Mouse (Mus musculus): ENCODE results near the gene Rusc2. TPM values are rescaled to one million over a fixed set of nuclear protein-coding genes. Genes with fewer than 3 reads are reported as not detected.

Gene Rusc2
- total RNA-seq, 2 experiments from 2014 or later, result 126 to 129 TPM

DNA sequence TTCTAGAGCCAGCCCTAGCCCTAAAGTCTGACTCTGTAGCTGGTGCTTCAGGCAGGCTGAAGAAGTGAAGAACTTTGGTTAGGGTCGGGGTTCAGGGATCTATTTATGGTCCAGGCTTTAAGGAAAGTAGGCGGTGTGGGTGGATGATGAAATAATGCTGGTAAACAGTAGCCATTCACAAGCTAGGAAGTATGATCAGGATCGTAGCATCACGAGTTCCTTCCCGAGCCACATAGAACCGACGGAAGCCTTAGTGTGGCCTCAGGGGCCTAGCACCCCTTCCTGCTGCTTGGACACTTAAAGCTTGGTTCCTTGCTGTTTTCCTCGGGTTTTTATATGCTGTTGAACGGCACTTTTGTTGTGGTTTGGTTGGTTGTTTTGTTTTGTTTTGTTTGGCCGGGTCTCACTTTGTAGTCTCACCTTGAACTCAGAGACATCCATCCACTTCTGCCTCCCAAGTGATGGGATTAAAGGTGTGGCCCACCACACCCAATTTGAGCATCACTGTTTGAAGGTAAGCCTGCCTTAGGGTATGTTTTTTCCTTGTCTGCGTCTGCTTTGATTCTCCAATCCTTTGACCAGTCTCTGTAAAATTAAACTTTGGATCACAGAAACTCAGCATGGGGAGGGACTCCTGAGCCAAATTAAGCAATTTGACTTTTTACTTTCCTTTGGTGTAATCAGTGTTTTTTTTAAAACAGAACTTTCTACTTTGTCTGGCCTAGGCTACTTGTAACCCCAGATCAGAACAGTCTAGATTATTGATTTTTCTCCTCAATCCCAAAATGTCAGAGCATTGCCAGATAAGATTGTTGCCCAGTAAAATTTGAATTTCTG is 1.7 kb downstream of the Rusc2 start:
- no peak for DNase-seq (ENCODE audit: low spot score in 2 of 2)

DNA sequence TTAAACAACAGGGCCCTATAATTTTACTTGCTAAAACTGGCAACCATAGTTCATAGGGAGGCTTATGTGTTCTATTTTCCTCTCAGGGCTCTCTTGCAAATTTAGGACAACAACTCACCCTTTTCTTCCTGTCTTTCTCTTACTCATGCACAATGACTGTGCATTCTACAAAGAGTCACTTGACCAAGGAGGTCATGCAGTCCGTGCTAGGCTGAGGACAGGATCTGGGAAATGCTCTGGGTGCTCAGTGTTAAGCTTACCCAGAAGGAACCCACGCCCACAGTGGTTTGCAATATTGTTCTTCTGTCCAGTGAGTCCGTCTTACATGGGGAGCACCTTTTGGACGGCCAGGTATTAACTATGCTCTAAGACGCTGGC is 2.3 kb downstream of the Rusc2 start:
- DNase-seq (ENCODE audit: low spot score in 2 of 2), result no peak

DNA sequence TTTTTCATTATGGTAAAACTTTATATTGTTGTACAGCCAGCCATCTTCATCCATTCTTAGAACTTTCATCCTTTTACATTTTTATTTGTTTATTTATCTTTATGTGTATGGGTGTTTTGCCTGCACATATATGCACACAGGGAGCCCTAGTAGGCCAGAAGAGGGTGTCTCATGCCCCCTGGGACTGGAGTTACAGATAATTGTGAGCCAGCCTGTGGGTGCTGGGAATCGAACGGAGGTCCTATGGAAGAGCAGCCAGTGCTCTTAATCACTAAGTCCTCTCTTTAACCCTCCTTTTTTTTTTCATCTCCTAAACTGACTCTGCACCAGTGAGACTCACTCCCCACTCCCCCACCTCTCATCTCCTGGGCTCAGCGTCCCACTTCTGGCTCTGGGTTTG is 2.8 kb downstream of the Rusc2 start:
- no peak for DNase-seq (ENCODE audit: low spot score in 2 of 2)

DNA sequence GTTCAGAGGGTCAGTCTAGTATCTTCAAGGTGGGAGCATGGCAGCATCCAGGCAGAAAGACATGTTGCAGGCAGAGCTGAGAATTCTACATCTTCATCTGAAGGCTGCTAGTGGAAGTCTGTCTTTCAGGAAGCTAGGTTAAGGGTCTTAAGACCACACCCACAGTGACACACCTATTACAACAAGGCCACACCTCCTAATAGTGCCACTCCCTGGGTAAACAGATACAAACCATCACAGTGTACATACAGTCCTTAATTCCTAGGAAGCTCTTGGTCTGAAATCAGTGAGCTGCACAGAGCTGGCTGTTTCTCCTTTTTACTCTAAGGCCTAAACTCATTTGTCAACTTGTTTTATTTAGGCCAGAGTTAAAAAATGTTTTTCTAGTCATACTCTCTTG is 5.2 kb downstream of the Rusc2 start:
- DNase-seq (ENCODE audit: low spot score in 2 of 2), result no peak

DNA sequence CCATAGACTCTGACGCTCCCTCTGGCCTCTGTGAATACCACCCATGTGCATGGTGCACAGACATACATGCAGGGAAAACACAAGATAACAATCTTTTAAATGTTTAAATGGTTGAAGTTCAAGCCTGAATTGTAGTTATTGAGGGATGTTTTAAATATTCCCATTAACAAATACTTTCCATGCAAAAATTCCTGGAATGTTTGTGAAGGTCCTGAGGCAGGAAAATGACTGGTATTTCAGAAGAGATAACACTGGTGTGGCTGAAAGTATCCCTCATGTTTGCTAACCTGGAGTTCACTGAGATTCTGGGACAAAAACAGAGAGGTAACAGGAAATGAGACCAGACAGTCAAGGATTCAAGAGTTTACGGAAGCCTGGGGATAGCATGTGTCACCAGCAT is 7.6 kb downstream of the Rusc2 start:
- no peak for DNase-seq (ENCODE audit: low spot score in 2 of 2)

DNA sequence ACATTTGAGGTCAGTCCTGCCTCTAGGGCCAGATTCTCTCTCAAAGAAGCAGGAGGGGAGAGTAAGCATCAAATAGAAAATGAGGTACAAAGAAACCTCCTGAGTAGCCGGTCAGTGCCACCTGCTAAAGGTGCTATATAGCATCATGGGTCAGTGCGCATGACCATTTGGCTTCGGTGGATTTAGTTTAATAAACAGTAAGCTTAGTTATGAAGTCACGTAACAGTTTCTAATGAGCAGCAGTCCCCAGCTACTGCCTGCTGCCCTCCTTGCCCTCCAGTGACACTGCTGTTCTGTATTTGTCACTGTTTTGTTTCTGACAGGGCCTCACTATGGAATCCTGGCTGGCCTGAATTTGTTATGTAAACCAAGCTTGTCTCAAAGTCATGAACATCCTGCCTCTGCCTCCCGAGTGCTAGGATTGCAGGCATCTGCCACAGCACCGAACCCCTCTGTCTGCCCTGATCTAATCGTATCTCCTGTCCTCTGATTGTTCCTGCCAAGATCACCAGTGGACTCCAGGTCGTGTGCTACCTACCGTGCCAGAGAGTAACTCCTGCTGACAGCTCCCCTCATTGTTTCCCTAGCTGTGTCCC is 8.2 kb downstream of the Rusc2 start:
- DNase-seq (ENCODE audit: low spot score in 2 of 2), result no peak

DNA sequence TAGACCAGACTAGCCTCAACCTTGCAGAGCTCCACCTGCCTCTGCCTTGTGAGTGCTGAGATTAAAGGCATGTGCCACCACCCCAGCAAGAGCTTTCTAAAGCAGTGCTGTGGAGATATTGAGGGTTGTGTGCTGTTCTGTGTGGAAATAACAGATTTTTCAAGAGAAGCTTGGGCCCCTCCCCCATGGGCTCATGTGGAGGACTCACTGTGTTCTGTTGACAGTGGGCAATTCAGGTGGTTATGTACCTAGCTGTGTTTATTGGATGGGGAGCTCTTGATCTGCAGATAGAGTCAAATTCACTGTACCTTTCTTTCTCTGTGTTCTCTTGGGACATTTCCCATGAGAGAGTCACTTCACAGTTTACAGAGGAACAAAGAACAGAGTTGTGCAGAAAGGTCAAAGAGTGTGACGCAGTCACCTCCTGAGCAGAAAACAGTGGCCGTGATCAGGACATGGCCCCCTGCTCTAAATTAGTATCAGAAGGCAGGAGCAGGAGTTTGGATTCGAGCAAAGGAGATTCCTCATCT is 9.8 kb downstream of the Rusc2 start:
- no peak for DNase-seq (ENCODE audit: low spot score in 2 of 2)

DNA sequence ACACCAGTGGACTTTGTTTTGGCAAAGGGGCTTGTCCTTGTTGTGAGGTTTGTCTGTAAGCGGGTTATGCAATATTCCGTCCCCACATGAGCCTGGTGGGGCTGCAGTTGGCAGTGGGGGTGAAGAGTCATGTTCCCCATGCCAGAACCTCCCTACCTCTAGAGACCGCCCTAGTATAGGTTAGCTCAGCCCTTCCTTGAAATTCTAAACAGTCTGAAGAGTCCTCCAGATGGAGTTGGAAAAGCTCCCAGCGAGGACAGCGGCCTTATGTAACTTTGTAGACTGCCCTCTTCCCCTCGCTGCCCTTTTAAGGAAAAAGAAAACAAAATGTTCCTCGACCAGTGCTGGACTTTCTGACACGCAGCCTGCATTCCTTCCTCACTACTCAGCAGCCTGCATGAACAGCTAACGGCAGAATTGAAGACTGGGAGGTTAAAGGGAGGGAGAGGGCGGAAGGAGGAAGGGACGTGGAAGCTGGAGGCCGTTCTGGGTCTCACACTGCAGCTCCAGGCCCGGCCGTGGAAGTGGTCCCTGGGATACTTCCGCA is 12.6 kb downstream of the Rusc2 start:
- DNase-seq (ENCODE audit: low spot score in 2 of 2), result no peak

DNA sequence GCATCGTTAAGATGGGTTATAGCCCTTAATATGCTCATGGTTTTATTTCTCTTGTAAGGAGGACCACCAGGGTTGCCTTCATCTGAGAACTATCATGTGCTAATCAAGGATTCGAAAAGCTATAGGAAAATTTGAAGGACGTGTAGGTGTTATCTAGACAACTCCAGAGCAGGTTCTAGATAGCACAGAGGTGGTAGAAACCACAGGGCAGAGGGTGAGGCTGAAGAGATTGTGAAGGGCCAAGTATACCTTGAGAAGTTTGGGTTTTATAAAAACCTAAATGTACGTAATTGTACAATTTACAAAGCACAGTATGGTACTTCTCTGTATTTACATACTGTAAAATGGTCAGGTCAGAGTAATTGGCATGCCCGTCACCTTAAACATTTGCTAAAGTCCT is 13.4 kb downstream of the Rusc2 start:
- DNase-seq (ENCODE audit: low spot score in 2 of 2), result no peak

DNA sequence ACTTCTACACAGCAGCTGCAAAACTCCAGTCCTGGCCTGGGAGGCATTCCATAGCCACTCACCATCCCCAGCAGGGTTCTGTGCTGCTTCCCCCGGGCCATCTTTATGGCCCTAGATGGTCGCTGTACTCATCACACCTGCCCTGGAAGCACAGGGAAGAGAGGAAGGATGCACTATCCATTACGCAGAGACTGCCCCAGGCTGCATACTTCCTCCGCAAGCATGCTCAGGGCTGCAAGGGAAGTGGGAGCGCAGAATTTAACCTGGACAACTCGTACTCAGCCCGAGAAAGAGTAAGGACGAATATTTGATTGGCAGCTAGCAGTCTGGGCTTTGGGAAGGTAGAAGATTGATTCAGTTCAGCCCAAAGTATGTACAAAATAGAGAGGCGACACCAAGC is 14.1 kb downstream of the Rusc2 start:
- DNase-seq (ENCODE audit: low spot score in 2 of 2), result no peak

DNA sequence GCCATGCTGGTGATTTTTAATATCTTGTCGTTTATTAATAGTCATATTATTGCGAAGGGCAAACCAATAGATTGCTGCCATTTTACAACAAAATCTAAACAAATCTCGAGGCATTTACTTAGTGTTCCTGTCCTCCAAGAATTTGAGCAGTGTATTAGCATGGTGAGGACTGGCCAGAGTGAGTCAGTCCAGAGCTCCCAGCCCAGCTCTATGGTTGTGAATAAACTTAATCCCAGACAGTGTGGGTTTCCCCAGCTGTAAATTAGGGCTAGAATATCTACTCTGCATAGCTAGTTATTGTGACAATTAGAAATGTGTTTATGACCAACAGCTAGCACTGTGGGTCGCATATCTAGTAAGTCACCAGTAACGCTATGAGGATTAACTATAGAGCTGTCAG is 14.6 kb downstream of the Rusc2 start:
- DNase-seq (ENCODE audit: low spot score in 2 of 2), result no peak

DNA sequence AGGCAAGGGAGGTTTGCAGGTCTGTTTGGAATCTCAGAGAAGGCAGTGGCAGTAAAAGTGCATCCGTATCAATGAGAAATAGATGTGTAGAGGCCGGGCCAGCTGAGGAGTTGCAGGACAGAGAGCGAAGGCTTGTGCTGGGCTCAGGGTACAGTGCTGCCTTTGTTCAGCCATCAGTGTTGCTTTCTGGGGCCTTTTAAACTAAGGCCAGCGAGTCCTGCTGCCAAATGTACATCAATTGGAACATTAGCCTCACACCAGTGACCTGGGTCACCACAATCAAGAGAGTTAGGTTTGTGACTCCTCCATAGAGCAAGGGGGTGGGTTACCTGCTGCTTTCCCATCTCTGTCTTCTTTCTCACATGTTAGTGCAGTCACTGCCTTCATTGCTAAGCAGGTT is 16.2 kb downstream of the Rusc2 start:
- DNase-seq (ENCODE audit: low spot score in 2 of 2), result no peak

DNA sequence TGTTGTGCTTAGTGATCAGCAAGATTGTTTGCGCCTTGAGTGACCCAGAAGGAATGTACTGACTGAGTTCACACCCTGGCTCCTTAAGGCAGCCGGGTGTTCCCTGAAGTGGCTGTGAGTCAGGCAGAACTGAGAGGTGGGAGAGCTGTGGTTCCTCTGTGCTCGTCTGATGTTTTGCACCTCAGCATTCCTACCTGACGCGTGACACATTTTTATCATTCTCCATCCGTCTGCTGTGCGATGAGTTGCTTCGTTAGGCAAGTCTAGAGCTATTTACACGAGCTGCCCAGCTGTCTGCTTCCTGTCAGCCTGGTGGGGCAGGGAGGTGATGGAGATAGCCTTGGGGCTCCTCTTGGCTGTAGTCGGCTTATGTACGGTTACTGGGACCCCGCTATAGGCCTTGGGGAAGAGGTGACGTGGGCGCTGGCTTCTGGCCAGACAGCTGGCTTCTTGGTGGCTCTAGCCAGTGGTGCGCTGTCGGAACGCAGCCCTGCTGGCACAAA is 17.1 kb downstream of the Rusc2 start:
- DNase-seq (ENCODE audit: low spot score in 2 of 2), result peak in 1 of 2 experiments; percentile 46

DNA sequence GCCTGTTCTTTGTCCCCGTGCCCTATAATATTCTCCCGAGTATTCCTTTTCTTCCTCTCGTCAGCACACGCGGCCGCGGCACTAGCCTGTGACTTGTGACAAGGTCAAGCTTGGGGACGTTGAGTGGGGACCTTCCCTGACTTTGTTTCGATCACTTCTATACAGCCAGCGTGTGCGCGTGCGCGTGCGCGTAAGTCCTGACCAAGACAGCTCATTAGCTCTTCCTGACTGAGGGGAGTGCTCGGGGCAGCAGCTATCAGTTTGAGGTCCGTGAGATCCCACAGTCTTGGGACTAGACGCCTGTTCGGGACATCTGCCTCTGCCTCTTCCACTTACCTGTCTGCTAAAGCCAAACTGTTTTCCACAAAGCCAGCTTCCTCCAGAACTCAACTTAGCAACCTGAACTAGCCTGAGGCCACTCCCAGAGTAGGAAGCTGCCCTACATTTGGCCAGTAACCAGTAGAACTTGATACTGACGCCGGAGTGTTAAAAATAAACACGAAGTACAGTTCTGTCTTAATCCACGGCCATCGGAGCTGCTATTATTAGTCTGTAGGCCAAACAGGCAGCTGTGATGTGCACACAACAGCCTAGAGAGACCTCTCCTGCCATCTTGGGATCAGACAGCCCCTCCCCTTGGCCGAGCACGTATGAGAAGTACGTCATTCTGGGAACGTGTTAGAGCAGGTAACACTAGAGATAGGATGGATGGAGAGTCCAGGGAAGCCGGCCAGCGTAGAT is 17.8 kb downstream of the Rusc2 start:
- no peak for DNase-seq (ENCODE audit: low spot score in 2 of 2)

DNA sequence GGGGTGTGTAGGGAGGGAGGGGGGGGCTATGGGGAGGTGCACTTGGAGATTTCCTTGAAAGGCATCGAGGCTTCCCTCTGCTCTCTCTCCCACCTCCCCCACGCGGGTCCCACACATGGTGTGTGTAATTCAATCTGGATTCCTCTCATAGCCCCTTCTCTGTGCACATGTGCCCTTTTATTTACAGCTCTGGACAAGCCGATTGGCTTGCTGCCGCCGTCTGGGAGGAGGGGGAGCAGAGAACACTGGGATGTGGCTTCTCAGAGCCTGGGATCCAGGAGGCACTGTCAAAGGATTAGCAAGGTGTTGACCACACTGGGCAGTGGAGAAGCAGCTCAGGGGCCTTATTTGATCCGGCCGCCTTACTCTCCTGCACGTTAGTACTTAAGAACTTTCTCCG is 19.2 kb downstream of the Rusc2 start:
- DNase-seq (ENCODE audit: low spot score in 2 of 2), result no peak

DNA sequence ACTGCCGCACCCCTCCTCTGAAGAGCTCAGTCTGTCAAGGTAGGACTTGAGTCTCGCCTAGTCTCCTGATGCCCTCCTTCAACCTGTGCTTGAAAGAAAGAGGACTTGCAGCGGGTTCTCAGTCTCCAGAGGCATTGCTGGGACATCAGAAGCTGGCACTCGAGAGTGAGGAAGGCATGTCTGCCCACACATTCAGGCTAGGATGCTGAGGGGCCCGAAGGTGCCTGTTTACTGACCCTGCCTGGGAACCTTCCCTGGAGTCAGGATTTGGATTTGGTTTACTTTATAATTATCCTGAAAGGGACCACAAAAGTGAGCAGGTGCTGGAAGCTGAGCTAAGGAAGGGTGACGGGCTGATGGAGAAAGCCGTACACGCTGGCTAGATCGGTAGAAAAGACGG is 19.7 kb downstream of the Rusc2 start:
- no peak for DNase-seq (ENCODE audit: low spot score in 2 of 2)

DNA sequence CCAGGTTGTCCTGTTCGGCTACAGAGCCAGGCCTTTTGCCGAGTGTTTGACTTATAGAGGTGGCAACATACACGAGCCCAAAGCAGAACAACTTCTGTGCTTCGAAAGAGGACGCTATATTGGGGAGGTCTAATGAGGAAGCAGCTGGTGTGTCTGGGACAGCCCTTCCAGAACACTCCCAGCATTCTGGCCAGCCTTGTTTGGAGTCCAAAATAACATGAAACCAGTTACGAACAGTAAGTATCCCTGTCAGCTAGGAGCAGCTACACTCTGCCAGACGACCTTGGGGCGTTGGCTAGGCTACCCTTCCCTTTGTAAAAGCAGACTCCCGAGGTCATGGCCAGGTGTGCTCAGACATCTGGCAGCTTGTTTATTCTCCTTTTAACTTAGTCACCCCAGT is 20.4 kb downstream of the Rusc2 start:
- DNase-seq (ENCODE audit: low spot score in 2 of 2), result no peak

DNA sequence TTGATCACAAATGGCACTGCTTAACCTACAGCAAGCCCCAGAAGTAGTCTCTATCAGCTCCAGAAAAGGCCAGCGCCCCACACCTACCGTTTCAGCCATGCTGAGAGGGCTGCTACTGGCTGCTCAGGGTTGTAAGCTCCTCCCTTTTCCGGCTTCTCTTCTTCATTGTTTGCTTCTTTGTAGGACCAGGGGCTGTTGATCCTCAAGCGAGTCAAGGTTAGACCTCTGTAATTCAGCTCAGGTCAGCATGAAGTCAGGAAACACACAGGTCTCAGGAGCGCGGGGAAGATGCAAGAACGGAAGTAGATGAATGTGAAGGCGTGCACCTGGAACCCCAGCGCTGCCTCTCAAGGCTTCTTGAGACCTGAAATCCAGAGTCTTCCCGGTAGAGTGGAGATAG is 22.9 kb downstream of the Rusc2 start:
- no peak for DNase-seq (ENCODE audit: low spot score in 2 of 2)

DNA sequence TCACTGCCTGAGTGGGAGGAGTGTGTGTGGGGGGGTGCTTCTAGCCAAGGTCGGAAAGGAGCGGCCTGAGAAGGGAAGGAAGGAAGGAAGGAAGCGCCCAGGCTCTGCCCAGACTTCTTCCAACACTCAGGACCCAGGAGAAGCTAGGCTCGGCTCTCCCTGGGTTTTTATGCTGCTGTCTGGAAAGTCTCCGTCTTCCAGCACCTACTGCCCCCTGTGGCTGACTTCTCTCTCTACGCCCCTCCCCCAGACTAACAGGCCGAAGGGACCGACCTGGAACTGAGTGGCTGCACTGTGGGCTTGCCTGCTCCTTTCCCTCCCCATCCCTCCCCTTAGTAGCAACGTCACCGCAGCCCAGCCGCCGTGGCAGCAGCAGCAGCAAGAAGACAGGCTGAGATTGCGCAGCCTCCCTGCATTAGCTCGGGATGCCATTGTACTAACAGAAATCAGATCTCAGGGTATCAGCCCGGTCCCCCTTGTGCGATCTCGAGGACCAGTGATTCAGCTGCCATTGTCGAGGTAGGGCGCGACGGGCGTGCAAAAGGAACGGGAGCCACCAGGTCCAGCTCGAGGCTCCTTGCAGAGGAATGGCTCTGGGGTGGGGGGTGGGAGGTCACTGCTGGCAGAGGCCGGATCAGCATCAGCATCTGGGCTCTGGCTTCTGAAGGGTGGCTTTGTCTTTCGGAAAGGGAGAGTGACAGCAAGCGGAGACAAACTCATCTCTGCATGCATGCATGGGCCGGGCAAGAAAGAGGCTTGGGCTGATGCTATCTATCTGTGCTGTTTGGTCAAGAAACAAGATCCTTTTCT is 24.6 kb downstream of the Rusc2 start:
- DNase-seq (ENCODE audit: low spot score in 2 of 2), result peak; percentile 73 to 77

DNA sequence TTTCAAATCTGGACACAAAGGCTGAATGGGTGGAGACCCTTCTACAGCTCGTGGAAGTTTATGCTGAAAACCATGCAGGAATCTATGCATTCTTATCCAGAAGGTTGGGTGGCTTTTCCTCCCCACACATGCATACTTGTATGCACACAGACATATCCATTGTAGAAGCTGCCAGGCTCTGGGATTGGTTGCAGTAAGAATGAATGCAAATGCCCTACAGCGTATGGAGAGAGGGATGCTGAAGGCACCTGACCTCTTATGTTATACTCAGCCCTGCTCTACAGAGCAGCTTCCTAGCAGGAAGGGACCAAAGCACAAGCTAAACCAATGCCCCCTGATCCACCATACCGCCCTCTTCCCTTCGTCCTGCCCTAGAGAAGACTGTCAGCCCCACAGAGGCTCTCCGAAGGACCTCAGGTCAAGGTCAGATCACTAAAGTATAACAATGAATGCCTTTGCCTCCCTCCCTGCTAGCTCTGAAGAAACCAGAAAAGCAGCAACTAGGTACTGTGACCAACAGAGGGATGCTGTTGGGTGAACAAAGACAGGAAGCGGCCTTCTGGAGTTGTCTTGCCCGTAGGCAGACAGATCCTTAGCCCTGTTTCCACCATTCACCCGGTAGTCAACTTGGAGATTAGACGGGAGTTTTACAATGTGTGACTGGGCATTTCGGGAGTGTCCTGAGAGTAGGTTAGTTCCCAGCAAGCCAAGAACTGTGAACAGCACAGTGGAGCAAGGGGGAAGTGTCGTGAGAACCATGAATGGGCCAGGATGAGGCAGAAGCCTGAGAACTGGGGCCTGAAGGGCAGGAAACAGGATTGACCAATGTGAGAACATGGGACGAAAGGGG is 25.5 kb downstream of the Rusc2 start:
- DNase-seq (ENCODE audit: low spot score in 2 of 2), result no peak

All from layer of hippocampus, postnatal 10 days (tissue).